Mouse (Mus musculus): ENCODE measurements around the gene Wnt10a.
"Not testable (repeated sequence)": the region's sequence is repeated elsewhere in the genome, so short reads cannot be mapped to it uniquely, and the experiment has no call there.

Gene Wnt10a

GRCm38 (mm10) chr1:74805843-74806242 lies 14.5 kb downstream of the Wnt10a start:
- in situ Hi-C loops (cut with MboI; ENCODE audit: low pct_unique_long_range_greater_than_20kb in 1 of 2, low sequenced_read_pairs in 2 of 2, unreplicated experiment in 1 of 2): loop anchor here (5.0 kb wide), 2 partner anchors 34 to 76 kb away; partner anchors contain the start of gene Wnt6 (in 1 of the 2)

GRCm38 (mm10) chr1:74806360-74807311 lies 15.3 kb downstream of the Wnt10a start:
- in situ Hi-C loops (cut with MboI; ENCODE audit: low pct_unique_long_range_greater_than_20kb in 1 of 2, low sequenced_read_pairs in 2 of 2, unreplicated experiment in 1 of 2): loop anchor here (5.0 kb wide), 2 partner anchors 34 to 76 kb away; partner anchors contain the start of gene Wnt6 (in 1 of the 2)

GRCm38 (mm10) chr1:74807551-74808071 lies 16.3 kb downstream of the Wnt10a start:
- in situ Hi-C loops (cut with MboI; ENCODE audit: low pct_unique_long_range_greater_than_20kb in 1 of 2, low sequenced_read_pairs in 2 of 2, unreplicated experiment in 1 of 2): loop anchor here (5.0 kb wide), 2 partner anchors 35 to 75 kb away; partner anchors contain the start of gene Wnt6 (in 1 of the 2)

- in situ Hi-C loops (cut with MboI; ENCODE audit: low pct_unique_long_range_greater_than_20kb in 1 of 2, low sequenced_read_pairs in 2 of 2, unreplicated experiment in 1 of 2): loop anchor here (5.0 kb wide), 2 partner anchors 36 to 74 kb away; partner anchors contain the start of gene Wnt6 (in 1 of the 2)
Observed at GRCm38 (mm10) chr1:74808078-74808477, 16.8 kb downstream of the Wnt10a start.

GRCm38 (mm10) chr1:74809007-74809406 lies 17.7 kb downstream of the Wnt10a start:
- in situ Hi-C loops (cut with MboI; ENCODE audit: low pct_unique_long_range_greater_than_20kb in 1 of 2, low sequenced_read_pairs in 2 of 2, unreplicated experiment in 1 of 2): loop anchor here (5.0 kb wide), 2 partner anchors 37 to 73 kb away; partner anchors contain the start of gene Wnt6 (in 1 of the 2)

GRCm38 (mm10) chr1:74814931-74815647 lies 23.8 kb downstream of the Wnt10a start:
- in situ Hi-C loops (cut with MboI; ENCODE audit: low pct_unique_long_range_greater_than_20kb in 1 of 2, low sequenced_read_pairs in 2 of 2, unreplicated experiment in 1 of 2): no loop called here

GRCm38 (mm10) chr1:74815965-74816364 lies 24.6 kb downstream of the Wnt10a start:
- in situ Hi-C loops (cut with MboI; ENCODE audit: low pct_unique_long_range_greater_than_20kb in 1 of 2, low sequenced_read_pairs in 2 of 2, unreplicated experiment in 1 of 2): not testable (repeated sequence)

- in situ Hi-C loops (cut with MboI; ENCODE audit: low pct_unique_long_range_greater_than_20kb in 1 of 2, low sequenced_read_pairs in 2 of 2, unreplicated experiment in 1 of 2): no loop called here
Observed at GRCm38 (mm10) chr1:74816612-74817199, 25.4 kb downstream of the Wnt10a start.

- in situ Hi-C loops (cut with MboI; ENCODE audit: low pct_unique_long_range_greater_than_20kb in 1 of 2, low sequenced_read_pairs in 2 of 2, unreplicated experiment in 1 of 2): no loop called here
Observed at GRCm38 (mm10) chr1:74817219-74817618, 25.9 kb downstream of the Wnt10a start.

GRCm38 (mm10) chr1:74818509-74818908 lies 27.2 kb downstream of the Wnt10a start:
- in situ Hi-C loops (cut with MboI; ENCODE audit: low pct_unique_long_range_greater_than_20kb in 1 of 2, low sequenced_read_pairs in 2 of 2, unreplicated experiment in 1 of 2): no loop called here

GRCm38 (mm10) chr1:74823598-74823997 lies 32.3 kb downstream of the Wnt10a start:
- in situ Hi-C loops (cut with MboI; ENCODE audit: low pct_unique_long_range_greater_than_20kb in 1 of 2, low sequenced_read_pairs in 2 of 2, unreplicated experiment in 1 of 2): not testable (repeated sequence)

- in situ Hi-C loops (cut with MboI; ENCODE audit: low pct_unique_long_range_greater_than_20kb in 1 of 2, low sequenced_read_pairs in 2 of 2, unreplicated experiment in 1 of 2): no loop called here
Observed at GRCm38 (mm10) chr1:74824518-74825302, 33.4 kb downstream of the Wnt10a start.

- in situ Hi-C loops (cut with MboI; ENCODE audit: low pct_unique_long_range_greater_than_20kb in 1 of 2, low sequenced_read_pairs in 2 of 2, unreplicated experiment in 1 of 2): no loop called here
Observed at GRCm38 (mm10) chr1:74830061-74830460, 38.7 kb downstream of the Wnt10a start.

GRCm38 (mm10) chr1:74833255-74833654 lies 41.9 kb downstream of the Wnt10a start:
- in situ Hi-C loops (cut with MboI; ENCODE audit: low pct_unique_long_range_greater_than_20kb in 1 of 2, low sequenced_read_pairs in 2 of 2, unreplicated experiment in 1 of 2): no loop called here

- in situ Hi-C loops (cut with MboI; ENCODE audit: low pct_unique_long_range_greater_than_20kb in 1 of 2, low sequenced_read_pairs in 2 of 2, unreplicated experiment in 1 of 2): no loop called here
Observed at GRCm38 (mm10) chr1:74843090-74843489, 51.8 kb downstream of the Wnt10a start.

GRCm38 (mm10) chr1:74846341-74846740 lies 55.0 kb downstream of the Wnt10a start:
- in situ Hi-C loops (cut with MboI; ENCODE audit: low pct_unique_long_range_greater_than_20kb in 1 of 2, low sequenced_read_pairs in 2 of 2, unreplicated experiment in 1 of 2): no loop called here

- in situ Hi-C loops (cut with MboI; ENCODE audit: low pct_unique_long_range_greater_than_20kb in 1 of 2, low sequenced_read_pairs in 2 of 2, unreplicated experiment in 1 of 2): no loop called here
Observed at GRCm38 (mm10) chr1:74848946-74849345, 57.6 kb downstream of the Wnt10a start.

- in situ Hi-C loops (cut with MboI; ENCODE audit: low pct_unique_long_range_greater_than_20kb in 1 of 2, low sequenced_read_pairs in 2 of 2, unreplicated experiment in 1 of 2): no loop called here
Observed at GRCm38 (mm10) chr1:74850251-74850650, 58.9 kb downstream of the Wnt10a start.

Measured in mouse embryonic stem cell (cell line).